Mouse (Mus musculus): Measurements from ENCODE around the gene Dppa3. TPM values are rescaled to one million over a fixed set of nuclear protein-coding genes. Genes with fewer than 3 reads are reported as not detected.

The Dppa3 gene
- polyA plus RNA-seq, 2 experiments = 0.10 TPM; not detected in 1

GRCm38 (mm10) chr6:122670841-122671240 lies 44.6 kb downstream of the Dppa3 start:
- H3K4me2 ChIP-seq (replicated peaks; ENCODE audit: low read depth, low read length, severe bottlenecking) = no peak overlapping the region
- H3K4me3 ChIP-seq (replicated peaks; ENCODE audit: low read length) = no peak overlapping the region
- H3K9ac ChIP-seq (ENCODE audit: low read depth, low read length, severe bottlenecking) = no peak overlapping the region
- H3K27ac ChIP-seq (replicated peaks; ENCODE audit: low read depth, low read length) = no peak overlapping the region
- peaks cover 5% of the 10 kb centered on the region; the same call in 1 of the 2 replicates for H3K4me1 ChIP-seq (ENCODE audit: control insufficient read depth, insufficient read depth, low read length)
- no peaks in the 10 kb centered on the region for H3K36me3 ChIP-seq (ENCODE audit: control insufficient read depth, insufficient read depth, low read length)
- WGBS = 90% methylated on average over 4 of the region's 4 CpGs
- no peak for ATAC-seq (ENCODE audit: low FRiP score, low read depth)
- no peak for TF ChIP-seq POLR2A (IDR thresholded peaks at IDR 0.05; ENCODE audit: borderline replicate concordance, extremely low read depth, insufficient read depth, insufficient read length)
- DNase-seq (ENCODE audit: low spot score) = no peak
- H3K9me3 ChIP-seq (ENCODE audit: control insufficient read depth, low read length) = no peaks in the 10 kb centered on the region
- no peaks in the 10 kb centered on the region for H3K27me3 ChIP-seq (ENCODE audit: control insufficient read depth, insufficient read depth, low read length)

GRCm38 (mm10) chr6:122672746-122673145 lies 46.5 kb downstream of the Dppa3 start:
- H3K27ac ChIP-seq (replicated peaks; ENCODE audit: low read depth, low read length) = no peak overlapping the region
- 57% methylated on average over 8 of the region's 8 CpGs for WGBS

More at GRCm38 (mm10) chr6:122672746-122673145, 46.5 kb downstream of the Dppa3 start:
- Histone ChIP-seq H3K27me3 (ENCODE audit: control insufficient read depth, insufficient read depth, low read length) (no peaks in the 10 kb centered on the region), H3K9ac (ENCODE audit: low read depth, low read length, severe bottlenecking) (no peak overlapping the region), H3K4me2 (replicated peaks; ENCODE audit: low read depth, low read length, severe bottlenecking) (no peak overlapping the region), H3K4me3 (replicated peaks; ENCODE audit: low read length) (no peak overlapping the region), H3K9me3 (ENCODE audit: control insufficient read depth, low read length) (no peaks in the 10 kb centered on the region), H3K36me3 (ENCODE audit: control insufficient read depth, insufficient read depth, low read length) (no peaks in the 10 kb centered on the region), H3K4me1 (ENCODE audit: control insufficient read depth, insufficient read depth, low read length) (peaks cover 5% of the 10 kb centered on the region; the same call in 1 of the 2 replicates)
- TF ChIP-seq POLR2A (IDR thresholded peaks at IDR 0.05; ENCODE audit: borderline replicate concordance, extremely low read depth, insufficient read depth, insufficient read length) = no peak
- ATAC-seq (ENCODE audit: low FRiP score, low read depth) (no peak), DNase-seq (ENCODE audit: low spot score) (no peak)

Other genes with a start within 250 kb of the Dppa3 start
- gene Rimklb, start 127.6 kb upstream of the Dppa3 start, polyA plus RNA-seq (2012; rRNA removed) = 28.4 and 43.3 TPM in 2 replicates
- gene Rimklb, start 127.6 kb upstream of the Dppa3 start, polyA plus RNA-seq (2014; fragmentation: Nextera tagmentation; extraction: Ambion mirVana) = 18.2 and 27.2 TPM in 2 replicates
- gene Mfap5, start 120.6 kb upstream of the Dppa3 start, polyA plus RNA-seq (2012; rRNA removed) = 19.3 and 33.5 TPM in 2 replicates
- 35.6 and 47.3 TPM in 2 replicates for gene Mfap5, start 120.6 kb upstream of the Dppa3 start, polyA plus RNA-seq (2014; fragmentation: Nextera tagmentation; extraction: Ambion mirVana)
- gene Aicda, start 72.6 kb upstream of the Dppa3 start, polyA plus RNA-seq (2012; rRNA removed) = 0.23 TPM in 2 replicates
- 0.19 and 0.50 TPM in 2 replicates for gene Aicda, start 72.6 kb upstream of the Dppa3 start, polyA plus RNA-seq (2014; fragmentation: Nextera tagmentation; extraction: Ambion mirVana)
- 7.2 TPM in 2 replicates for gene Apobec1, start 24.0 kb upstream of the Dppa3 start, polyA plus RNA-seq (2012; rRNA removed)
- gene Apobec1, start 24.0 kb upstream of the Dppa3 start, polyA plus RNA-seq (2014; fragmentation: Nextera tagmentation; extraction: Ambion mirVana) = 3.5 and 5.9 TPM in 2 replicates
- 0.20 and 0.24 TPM in 2 replicates for gene Gdf3, start 16.3 kb upstream of the Dppa3 start, polyA plus RNA-seq (2012; rRNA removed)
- gene Gdf3, start 16.3 kb upstream of the Dppa3 start, polyA plus RNA-seq (2014; fragmentation: Nextera tagmentation; extraction: Ambion mirVana) = 0.11 and 0.21 TPM in 2 replicates
- gene Nanog, start 81.1 kb downstream of the Dppa3 start, polyA plus RNA-seq (2012; rRNA removed) = 0.40 and 0.47 TPM in 2 replicates
- gene Nanog, start 81.1 kb downstream of the Dppa3 start, polyA plus RNA-seq (2014; fragmentation: Nextera tagmentation; extraction: Ambion mirVana) = 0.21 and 0.37 TPM in 2 replicates
- 46.5 and 48.2 TPM in 2 replicates for gene Slc2a3, start 175.2 kb downstream of the Dppa3 start, polyA plus RNA-seq (2012; rRNA removed)
- 71.6 and 78.8 TPM in 2 replicates for gene Slc2a3, start 175.2 kb downstream of the Dppa3 start, polyA plus RNA-seq (2014; fragmentation: Nextera tagmentation; extraction: Ambion mirVana)
- 13.4 and 15.1 TPM in 2 replicates for gene Foxj2, start 193.5 kb downstream of the Dppa3 start, polyA plus RNA-seq (2012; rRNA removed)
- 9.3 and 11.8 TPM in 2 replicates for gene Foxj2, start 193.5 kb downstream of the Dppa3 start, polyA plus RNA-seq (2014; fragmentation: Nextera tagmentation; extraction: Ambion mirVana)
- gene C3ar1, start 229.8 kb downstream of the Dppa3 start, polyA plus RNA-seq (2012; rRNA removed) = 4.1 and 5.0 TPM in 2 replicates
- 4.7 and 5.0 TPM in 2 replicates for gene C3ar1, start 229.8 kb downstream of the Dppa3 start, polyA plus RNA-seq (2014; fragmentation: Nextera tagmentation; extraction: Ambion mirVana)
- gene Necap1, start 248.1 kb downstream of the Dppa3 start, polyA plus RNA-seq (2012; rRNA removed) = 49.3 and 54.9 TPM in 2 replicates
- gene Necap1, start 248.1 kb downstream of the Dppa3 start, polyA plus RNA-seq (2014; fragmentation: Nextera tagmentation; extraction: Ambion mirVana) = 58.3 and 58.9 TPM in 2 replicates